Mouse (Mus musculus): ENCODE measurements around the gene Ipo7.

- TF ChIP-seq POLR2A (IDR thresholded peaks at IDR 0.05; ENCODE audit: insufficient read length, low read depth) = no peak
- no peak for TF ChIP-seq POLR2AphosphoS2 (IDR thresholded peaks at IDR 0.05; ENCODE audit: insufficient read length, low read depth)
- peak in 2 of 3 experiments; percentile 56 to 88 for TF ChIP-seq MYOD1 (IDR thresholded peaks at IDR 0.05; ENCODE audit: control insufficient read depth in 1 of 3, insufficient read length in 2 of 3, low read depth in 2 of 3)
- TF ChIP-seq MAX (IDR thresholded peaks at IDR 0.05; ENCODE audit: low read depth) = no peak
- TF ChIP-seq E2F4 (IDR thresholded peaks at IDR 0.05; ENCODE audit: insufficient read depth) = no peak
- TF ChIP-seq CEBPB (IDR thresholded peaks at IDR 0.05; ENCODE audit: insufficient read depth, poor library complexity, severe bottlenecking) = no peak
These were observed 60.1 kb downstream of the Ipo7 start for GRCm38 (mm10) chr7:110078168-110078567.

All from myocyte (in vitro differentiated cells).